Mouse (Mus musculus) cerebellum, adult 11 months (tissue): ENCODE data around the gene 6030408B16Rik.

Experiments
- DNase-seq: peaks from one replicate; pipeline ENCODE4 v3.0.0; 2022

The 6030408B16Rik gene

DNA sequence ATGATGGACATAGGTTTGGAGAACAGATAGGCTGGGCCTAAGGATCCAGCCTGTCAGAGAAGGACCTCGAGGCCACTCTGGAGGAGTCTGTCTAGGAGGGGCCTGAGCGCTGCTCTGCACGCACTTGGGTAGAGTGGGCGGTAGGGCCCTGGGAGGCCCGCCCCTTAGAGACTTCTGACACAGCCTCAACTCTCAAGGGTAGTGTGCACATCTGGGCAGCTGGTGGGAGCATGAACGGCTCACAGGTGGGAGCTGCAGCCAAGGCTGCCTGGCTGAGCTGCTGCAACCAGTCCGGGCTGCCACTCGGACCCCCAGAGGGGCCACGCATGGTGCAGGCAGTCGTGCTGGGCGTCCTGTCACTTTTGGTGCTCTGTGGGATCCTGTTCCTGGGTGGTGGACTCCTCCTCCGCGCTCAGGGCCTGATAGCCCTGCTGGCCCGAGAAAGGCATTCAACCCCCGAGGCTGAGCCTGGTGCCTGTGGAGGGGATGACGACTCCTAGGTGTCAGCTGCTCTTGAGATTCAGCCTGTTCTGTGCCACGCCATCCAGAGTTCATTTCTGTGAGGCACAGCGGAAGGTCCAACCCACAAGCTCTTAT is at the start of gene 6030408B16Rik:
6030408B16Rik (plus strand) TSS at position 188 of the 597 bp plus-strand sequence.
- DNase-seq: no peak

DNA sequence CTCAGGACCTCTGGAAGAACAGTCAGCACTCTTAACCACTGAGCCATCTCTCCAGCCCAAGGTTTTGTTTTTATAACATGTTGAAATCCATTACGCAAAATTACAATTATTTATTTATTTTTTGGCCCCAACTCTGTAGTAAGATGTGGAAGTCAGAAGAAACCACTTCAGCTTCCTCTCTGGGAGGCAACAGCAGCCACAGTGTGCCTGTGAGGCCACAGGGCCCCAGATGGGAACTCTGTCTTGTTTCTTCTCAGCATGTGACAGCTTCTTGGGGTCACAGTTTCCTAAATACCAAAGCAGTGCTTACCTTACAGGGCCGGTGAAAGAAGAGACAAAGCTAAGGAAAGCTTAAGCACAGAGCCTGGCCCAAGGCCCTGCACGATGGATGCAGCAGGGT is 49.0 kb upstream of the 6030408B16Rik start:
- no peak for DNase-seq

DNA sequence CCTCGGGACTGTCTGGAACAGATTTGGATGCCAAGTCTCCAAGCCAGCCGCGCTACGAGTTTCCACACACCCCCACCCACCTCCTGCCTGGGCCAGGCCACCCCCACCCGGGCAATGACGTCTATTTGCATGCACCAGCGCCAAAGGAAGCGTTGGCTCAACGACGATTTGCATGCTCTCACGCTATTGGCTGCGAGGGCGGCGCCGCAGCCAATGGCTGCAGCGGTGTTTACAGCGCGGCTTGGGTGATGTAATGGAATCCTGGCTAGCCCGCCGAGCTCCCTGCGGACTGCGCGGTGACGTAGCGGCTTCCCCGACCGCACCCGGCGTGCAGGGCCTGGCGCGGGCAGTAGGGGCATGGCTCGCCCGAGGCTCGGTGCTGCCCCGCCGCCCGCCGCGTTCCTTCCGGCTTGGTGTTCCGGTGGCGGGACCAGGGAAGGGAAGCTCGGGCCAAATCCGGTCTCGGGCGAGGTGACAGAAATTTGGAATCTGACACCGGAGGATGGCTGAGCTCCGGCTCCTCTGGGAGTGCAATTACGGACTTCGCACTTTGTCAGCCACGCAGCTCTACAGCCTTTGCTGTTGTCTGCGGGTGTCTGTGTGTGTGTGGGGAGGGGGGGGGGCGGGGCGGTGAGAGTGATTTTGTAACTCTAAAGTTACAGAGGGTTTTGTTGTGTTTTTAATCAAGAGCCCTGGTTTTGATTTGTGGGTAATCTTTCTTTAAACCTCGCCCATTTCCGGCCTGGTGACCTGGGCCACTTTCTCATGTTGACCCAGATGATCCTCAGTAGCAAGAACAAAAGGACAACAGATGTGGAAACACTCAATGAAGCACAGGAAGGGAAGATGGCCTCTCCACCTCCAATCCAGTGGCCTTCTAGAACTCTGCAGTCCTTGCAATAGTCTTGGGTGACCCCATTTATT is 46.5 kb upstream of the 6030408B16Rik start:
- peak; percentile 91 for DNase-seq

DNA sequence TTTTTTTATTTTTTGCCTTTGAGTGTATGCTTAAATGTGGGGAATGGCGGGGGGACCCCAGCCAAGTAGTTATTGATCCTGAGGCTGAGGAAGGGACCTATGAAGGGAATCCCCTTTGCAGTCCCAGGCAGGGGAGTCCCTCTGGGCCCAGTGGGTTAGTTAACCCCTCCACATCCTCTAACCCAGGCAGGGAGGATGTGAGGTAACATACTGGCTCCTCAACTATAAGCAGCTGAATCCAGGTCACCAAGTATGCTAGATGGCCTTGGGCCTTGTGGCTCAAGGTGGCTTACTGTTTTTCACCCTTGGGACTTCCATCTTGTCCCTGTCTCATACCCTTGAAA is 45.9 kb upstream of the 6030408B16Rik start:
- no peak for DNase-seq

DNA sequence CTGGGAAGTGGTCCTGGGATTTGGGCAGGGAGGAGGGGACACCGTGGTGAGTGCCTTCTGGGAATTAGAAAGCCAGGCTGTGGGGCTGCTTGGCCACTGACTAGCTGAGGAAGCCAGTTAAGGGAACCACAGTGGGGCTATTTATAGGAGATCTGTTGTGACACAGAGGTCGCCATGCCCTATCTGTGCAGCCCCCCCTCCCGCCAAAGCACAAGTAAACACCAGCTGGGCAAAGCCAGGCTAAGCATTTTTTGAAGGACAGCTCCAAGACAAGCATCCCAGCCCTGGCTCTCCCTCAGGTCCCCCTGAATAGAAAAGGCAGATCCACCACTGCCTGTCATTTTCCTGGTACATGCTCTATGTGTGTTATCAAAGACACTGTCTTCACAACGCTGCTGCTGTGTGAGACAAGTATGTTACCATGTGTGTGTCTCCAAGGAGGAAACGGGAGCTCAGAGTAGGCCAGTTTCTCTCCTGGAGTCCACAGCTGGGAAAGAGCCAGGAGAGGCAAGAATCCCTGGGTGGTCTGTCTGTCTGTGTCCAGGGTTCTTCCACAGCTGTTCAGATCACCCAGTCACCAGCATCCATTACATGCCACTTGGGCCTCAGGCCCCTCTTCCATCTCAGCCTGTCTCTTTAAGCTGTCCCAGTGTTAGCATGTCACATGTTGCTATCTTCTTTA is 44.8 kb upstream of the 6030408B16Rik start:
- no peak for DNase-seq

DNA sequence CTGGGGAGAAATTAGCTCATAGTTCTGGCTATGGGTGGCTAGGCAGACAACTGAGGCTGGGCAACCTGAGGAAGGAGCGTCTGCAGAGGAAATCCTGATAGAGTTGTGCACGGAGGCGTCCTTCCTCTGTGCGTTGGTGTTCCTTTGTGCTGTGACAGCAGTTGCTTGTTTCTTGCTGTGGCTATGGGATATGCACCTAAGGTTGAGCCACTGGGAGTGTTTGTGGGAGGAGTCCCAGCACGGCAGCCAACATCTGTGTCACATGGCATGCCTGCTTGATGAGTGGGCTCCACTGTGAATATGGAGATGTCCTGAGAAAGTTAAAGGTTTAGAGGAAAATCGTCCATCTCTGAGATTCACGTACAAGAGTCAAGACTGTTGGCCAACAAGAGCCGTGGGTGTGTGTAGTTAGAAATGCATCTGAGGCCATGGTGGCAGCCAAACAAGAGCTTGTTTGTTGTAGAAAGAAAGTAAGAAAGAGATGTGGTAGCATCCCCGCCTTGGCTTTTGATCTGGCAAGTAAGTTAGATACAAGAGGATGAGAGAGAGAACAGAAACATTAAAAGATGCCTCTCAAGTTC is 42.7 kb upstream of the 6030408B16Rik start:
- no peak for DNase-seq

DNA sequence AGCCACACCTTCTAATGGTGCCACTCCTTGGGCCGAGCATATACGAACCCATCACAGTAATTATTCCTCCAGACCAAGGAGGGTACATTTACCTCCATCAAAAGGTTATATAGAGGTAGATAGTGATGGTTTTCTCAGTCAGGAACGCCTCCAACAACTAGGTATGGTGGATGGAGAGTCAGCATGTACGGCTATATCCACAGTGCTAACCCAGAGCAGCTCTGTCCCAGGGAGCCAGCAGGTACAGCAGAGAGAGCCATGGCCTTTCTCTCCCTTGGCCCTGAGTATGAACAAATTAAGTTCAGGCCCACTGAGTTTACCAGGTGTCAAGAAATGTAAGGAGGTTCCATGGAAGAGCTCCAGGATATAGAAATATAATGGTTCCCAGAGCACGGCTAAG is 41.1 kb upstream of the 6030408B16Rik start:
- DNase-seq: no peak

DNA sequence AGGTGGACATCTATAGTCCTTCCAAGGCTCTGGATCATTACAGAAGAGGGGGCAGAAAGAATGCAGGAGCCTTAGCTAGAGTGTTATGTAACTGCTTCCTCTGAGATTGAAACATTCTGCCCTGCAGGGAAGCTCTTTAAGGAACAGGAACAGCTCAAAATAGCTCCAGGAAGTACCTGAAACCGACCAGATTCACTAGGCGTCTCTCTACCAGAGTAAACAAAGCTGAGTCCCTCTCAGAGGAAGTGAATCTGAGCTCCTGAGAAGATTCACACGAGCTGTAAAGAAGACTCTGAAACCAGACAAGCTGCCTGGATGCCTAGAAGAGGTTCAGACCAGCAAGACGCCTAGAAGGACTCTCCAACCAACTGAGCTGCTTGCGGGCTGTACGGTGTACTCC is 40.4 kb upstream of the 6030408B16Rik start:
- DNase-seq: no peak

DNA sequence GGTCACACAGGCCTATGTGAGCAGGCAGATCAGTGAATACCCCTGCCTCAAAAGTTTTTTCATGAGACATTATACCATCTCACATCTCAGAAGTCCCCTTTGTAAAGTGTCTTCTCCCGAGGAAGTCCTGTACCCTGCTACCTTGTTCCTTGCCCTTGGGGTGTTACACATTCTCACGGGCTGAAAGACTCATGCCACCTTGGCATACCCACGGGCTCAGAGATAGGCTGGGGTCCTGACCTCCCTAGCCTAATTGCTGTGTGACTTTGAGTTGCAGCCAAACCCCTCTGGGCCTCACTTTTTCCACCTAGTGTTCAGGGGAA is 39.5 kb upstream of the 6030408B16Rik start:
- DNase-seq: no peak

DNA sequence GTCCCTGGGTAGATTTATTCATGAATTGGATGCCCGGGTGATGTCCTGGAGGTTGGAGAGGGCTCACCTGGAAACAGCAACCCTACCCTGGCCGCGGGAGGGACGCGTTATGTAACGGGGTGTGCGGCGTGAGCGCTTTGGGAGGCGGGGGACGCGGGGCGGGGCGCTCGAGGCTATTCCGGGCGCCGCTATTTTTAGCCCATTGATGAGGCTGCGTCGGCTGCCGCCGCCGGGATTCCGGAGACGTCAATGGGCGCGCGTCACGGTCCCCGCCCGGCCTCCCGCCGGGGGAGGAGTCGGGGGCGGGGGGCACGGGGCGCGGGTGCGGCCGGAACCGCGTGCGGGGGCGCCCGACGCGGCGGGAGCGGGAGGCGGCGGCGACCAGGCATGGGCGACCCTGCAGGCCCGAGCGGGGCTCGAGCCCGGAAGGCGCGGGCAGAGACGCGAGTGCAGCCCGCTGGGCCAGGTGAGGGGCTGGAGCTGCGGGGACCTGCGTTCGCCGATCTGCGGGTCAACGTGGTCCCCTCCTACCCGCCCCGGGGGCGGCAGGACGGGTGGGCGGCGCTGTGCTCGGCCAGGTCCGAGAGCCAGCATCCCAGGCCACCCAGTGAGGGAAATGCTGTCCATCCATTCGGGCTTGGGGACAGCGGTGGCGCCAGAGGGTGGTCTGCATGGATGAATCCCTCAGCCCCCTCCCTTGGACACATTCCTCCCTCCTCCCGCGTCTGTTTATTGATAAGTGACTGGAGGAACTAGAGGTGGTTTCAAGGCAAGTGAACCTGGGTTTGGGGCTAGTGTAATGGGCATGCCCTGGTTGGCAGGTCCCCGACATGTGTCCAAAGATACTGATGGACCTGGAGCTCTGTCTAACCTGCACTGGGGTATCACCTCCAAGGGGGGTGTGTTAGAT is 38.9 kb upstream of the 6030408B16Rik start, which contains the start of gene Nr4a1:
Nr4a1 (plus strand) TSS at position 384 of the 910 bp plus-strand sequence.
- DNase-seq: peak; percentile 84

DNA sequence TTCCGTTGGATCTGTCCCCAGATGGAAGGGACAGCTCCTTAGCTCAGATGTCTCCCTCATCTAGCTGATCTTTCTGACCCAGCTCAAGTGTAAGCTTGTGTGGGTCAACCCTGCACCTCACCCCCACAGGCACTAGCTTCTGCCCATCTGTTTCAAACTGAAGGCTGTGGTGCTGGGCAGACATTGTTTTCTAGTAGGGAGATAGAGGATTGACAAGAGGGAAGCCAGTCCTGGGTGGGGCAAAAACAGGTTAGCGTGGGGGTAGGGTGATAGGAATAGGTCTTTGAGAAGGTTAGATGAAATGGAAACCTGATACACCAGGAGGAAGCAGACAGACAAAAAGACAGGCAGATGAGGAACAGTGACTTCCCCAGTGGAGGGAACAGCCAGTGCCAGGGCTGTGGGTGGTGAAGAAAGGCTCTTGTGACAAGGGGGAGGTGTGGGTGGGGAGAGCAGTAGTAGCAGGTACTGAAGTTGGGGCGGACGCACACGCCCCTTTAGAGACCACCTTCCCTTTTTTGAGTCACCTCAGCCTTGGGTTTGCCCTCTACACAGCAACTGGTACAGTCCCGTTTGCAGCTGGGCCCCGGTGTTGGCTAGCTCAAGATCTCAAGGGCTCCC is 37.1 kb upstream of the 6030408B16Rik start:
- no peak for DNase-seq

DNA sequence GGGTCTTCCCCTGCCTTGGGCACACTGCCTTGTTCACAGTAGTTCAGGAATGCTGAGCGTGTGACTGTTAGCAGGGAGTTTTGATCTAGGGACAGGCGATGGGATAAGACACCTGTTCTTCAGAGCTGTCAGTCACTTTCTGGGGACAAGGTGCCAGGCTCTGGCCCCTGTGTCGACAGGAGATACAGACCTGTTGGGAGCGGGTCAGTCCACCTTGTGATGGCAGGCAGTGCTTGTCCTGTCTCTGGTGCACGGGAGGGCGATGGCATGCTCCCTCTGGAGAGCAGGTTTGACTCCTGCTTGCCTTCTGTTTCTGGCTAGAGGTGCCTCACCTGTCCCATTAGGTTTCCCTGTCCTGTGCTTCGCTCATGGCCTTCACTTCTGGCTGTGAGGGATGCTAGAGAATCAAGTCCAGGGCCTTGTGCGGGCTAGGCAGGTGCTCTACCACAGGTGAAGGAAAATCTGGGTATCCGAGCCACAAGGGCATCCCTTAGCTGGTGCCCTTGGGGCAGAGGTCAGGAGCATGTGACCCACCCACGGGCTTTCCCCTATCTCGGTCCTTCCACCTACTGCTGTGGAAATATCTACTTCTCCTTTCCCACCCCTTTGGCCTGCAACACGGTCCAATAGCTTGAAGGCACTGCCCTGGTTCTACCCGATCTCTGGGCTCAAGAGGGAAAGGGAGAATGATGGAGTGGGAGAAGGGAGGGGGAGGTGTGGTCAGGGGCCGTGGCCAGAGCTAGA is 36.4 kb upstream of the 6030408B16Rik start:
- no peak for DNase-seq

DNA sequence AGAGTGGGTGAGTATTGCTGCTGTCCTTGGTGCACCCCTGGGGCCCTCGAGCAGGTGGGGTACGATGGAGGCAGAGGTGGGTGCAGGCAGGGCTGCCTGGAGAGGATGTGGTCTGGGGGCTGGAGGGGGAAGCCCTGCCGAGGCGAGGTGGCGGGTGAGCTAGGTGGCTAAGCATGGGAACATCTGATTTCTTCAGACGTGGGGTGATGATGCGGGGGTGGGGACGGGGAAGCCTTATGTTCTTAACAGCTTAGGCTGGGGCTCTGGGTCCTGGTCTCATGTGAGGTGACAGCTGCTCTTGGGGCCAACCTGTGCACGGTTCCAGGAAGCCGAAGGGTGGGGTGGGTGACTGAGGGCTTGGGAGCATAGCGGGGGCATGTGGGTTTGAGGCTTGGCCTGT is 34.6 kb upstream of the 6030408B16Rik start:
- no peak for DNase-seq

DNA sequence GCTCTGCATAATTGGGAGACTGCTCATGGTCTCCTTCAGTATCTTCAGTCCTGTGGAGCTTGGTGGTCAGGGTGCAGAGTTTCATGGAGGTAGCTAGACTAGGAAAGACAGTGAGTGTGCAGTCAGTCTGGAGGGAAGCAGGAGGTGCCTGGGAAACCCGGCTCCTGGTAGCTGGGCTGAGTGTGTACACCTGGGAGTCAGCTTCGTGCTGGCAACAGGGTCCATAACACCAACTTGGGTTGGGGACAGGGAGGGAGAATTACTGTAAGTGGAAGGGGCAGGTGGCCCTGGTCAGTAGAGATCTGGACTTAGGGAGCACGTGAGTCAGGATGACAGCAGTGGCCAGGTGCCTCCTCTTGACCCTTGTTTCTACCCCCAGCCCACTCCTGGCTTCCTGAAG is 33.1 kb upstream of the 6030408B16Rik start:
- DNase-seq: no peak

DNA sequence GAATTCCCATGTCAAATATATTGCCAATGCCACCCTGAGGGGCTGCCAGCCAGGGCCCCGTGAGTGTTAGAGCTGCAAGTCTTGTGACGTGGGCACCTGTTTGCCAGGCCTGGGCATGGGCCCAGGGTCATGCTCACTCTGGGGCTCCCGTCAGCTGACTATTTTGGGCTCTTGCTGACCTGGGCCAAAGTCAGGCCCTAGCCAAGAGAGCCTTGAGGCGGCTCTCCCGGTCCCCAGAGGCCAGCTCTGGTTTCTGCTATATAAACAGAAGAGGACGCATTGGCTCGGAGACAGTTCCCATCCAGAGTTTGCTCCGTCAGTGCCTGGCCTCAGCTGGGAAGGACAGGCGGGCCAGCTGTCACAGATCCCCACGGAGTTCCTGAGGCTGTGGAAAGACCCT is 32.6 kb upstream of the 6030408B16Rik start:
- no peak for DNase-seq

DNA sequence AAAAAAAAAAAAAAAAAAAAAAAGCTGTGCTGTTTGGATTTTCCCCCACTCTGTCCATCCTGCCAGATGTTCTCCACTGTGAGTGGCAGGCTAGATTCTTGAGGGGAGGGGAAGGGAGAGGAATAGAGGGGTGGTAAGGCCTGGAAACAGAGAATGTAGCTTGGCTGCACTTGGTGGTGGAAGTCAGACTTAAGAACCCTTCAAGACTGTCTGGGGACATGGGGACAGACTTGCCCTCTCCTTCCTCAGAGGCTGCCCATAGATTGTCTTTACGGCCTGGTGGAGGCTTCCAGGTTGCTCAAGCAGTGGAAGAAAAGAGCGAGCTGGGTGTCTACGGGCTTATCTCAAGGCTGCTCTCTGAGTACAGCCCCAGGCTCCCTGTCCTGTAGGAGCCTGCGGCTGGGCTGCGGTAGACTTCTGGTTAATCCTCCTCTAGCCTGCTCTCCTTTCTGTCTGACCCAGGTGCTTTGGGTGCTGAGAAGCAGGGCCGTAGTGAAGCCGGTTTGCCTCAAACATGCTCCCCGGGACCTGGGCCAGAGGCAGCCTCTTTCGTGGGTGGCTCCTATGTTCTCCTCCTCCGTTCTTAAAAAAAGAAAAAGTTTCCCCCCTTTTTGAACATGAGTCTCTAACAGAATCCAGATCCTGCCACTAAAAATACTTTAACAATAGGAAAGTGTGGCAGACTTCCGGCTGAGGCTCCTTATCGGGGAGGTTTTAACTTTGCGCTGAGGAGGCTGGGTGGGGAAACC is 32.0 kb upstream of the 6030408B16Rik start:
- DNase-seq: no peak

DNA sequence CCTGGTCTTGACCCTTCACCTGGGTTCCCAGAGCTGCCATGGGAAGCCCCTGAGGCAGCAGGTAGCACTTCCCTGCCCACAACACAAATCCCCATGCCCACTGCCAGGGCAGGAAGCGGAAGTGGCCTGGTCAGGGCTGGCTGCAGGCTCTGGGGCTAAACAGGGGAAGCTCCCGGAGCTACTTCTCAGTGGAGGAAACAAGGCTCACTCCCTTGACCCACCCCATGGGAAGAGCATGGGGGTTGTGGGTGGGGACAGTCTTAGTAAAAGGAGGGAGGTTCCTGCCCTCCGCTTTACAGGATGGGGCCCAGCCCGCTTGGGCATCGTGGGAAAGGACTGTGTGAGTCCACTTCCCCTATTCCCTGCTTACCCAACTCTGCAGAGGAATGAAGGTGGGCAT is 30.5 kb upstream of the 6030408B16Rik start:
- DNase-seq: no peak

DNA sequence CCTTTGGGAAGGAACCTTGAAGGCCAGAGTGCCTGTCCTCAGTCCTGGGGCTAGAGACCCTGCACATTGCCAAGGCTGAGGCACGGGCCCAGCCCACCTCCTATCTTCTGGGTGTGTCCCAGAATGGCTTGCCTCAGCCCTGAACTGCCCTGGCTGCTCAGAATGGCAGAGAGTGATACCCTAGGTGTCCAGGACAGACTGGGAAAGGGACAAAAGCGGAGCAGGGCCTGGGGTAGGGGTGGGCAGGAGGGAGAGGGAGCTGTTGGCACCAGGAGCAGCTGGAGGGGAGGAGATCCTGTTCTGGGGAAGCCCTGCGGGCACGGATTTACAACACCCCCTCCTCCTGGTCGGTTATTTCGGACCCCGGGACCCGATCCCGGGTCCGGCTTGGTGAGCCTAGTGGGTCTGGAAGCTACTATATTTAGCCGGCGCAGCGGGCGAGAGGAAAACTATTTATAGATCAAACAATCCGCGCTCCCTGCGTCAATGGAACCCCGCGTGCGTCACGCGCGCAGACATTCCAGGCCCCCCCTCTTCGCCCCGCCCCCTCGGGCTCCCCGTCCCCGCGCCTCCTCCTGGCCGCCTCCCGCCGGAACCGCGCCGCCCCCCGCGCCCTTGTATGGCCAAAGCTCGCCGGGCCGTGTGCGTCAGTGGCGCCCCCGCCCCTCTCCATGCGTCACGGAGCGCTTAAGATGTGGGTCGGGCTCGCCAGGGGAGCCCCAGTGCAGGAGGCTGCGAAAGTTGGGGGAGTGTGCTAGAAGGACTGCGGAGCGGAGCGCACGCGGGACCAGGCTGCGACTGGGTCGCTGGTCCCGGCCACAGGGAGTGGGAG is 26.7 kb upstream of the 6030408B16Rik start:
- peak; percentile 86 for DNase-seq
